Mouse (Mus musculus) G1E (cell line): ENCODE data around the gene Palm2.

Source experiments
- CTCF ChIP-seq: IDR thresholded peaks from 2 replicates; pipeline ENCODE4 v1.5.1; 2012; ENCODE audit warnings: low read depth, low read length, inconsistent platforms, mixed read lengths
- GATA1 ChIP-seq: IDR thresholded peaks from 2 replicates; pipeline ENCODE4 v1.6.1; 2012; ENCODE audit warnings: borderline replicate concordance, low read length, inconsistent platforms, mixed read lengths
- POLR2AphosphoS5 ChIP-seq: IDR thresholded peaks from 2 replicates; pipeline ENCODE4 v1.6.1; 2012; ENCODE audit warnings: low read depth, low read length, inconsistent platforms; ENCODE audit not compliant: insufficient replicate concordance
- TAL1 ChIP-seq: conservative IDR thresholded peaks from 2 replicates; pipeline ENCODE4 v1.6.1; 2012; ENCODE audit warnings: low read depth, low read length, inconsistent platforms, mixed read lengths

DNA sequence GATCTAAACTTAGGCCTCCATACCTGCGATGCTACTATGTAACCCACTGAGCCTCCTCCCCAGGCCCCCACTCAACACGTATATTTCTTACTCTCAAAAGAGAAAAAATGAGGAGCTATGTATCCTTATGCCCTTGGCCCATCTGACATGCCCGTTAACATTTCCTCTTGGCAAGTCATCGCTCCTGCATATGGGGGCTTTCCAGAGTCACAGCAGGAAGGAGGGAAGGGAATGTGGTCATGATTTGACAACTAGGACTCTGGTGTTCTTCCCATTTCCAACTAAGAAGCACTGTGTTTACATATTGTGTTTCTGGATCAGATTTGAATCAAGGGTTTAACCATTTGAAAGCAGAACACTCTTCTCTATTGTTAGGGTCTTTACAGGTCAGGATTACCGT, 267.5 kb downstream of the Palm2 start:
- TF ChIP-seq CTCF (no peak), POLR2AphosphoS5 (no peak), TAL1 (no peak), GATA1 (no peak)
